Mouse (Mus musculus) brain, embryonic 14.5 days (tissue): ENCODE data around the gene Far1.

Experiments used
- CTCF ChIP-seq: fragments of 200-500 bp; IDR thresholded peaks from 2 replicates; pipeline ENCODE4 v1.5.1; 2012; ENCODE audit warnings: inconsistent platforms, mild to moderate bottlenecking, moderate library complexity, borderline replicate concordance; ENCODE audit not compliant: insufficient read depth, insufficient read length; ENCODE audit errors: extremely low read depth
- POLR2A ChIP-seq: fragments of 200-500 bp; IDR thresholded peaks from 2 replicates; pipeline ENCODE4 v1.6.1; 2012; ENCODE audit warnings: mild to moderate bottlenecking, inconsistent platforms, borderline replicate concordance; ENCODE audit not compliant: poor library complexity, insufficient read depth, insufficient read length, severe bottlenecking; ENCODE audit errors: extremely low read depth

GRCm38 (mm10) chr7:113511396-113511795 lies 2.2 kb upstream of the Far1 start:
- no peak for TF ChIP-seq POLR2A
- no peak for TF ChIP-seq CTCF
